Mouse (Mus musculus): Measurements from ENCODE around the gene D630023F18Rik. TPM values are rescaled to one million over a fixed set of nuclear protein-coding genes. Genes with fewer than 3 reads are reported as not detected.

Gene D630023F18Rik
- polyA plus RNA-seq, 1 experiment: 9.2 TPM

DNA sequence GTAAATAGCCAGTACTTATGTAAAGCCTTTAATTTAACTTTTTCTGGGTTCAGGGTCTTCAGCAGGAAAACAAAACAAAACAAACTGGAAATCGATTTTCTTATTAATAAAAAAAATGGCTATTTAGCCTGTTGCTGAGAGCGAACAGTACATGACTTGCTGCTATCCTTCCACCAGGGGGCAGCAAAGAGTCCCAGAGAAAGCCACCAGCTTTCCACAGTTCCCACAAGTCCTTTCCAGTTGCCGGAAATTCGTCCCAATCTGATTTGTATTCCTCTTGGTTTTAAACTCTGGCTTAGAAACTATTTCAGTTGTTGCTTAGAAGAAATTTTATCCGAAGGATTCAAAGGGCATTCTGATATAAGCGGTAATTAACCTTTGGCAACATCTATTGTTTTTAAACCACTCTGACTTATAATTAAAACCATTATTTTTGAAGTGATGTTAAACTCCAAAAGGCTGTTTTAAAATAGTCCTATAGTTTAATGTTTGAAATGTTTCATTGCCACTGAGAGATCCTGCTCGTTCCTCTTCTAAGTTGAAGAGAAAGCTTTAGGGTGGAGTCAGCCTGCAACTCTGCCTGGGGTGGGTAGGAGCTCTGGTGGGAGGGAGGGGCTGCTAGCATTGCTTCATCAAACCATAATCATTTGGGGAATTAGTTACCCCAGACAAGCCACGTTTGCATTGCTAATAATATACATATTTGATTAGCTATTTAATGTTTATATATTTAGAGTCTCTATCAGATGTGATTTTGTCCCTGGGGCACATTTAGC lies 10.8 kb downstream of the D630023F18Rik start:
- peak; percentile 30 to 90 for DNase-seq (ENCODE audit: extremely low spot score in 1 of 2, low spot score in 1 of 2)

- no peak for DNase-seq (ENCODE audit: extremely low spot score in 1 of 2, low spot score in 1 of 2)
Measured at GRCm38 (mm10) chr1:65109756-65110435, 13.1 kb downstream of the D630023F18Rik start.

- no peak for DNase-seq (ENCODE audit: extremely low spot score in 1 of 2, low spot score in 1 of 2)
Measured at GRCm38 (mm10) chr1:65109196-65109595, 13.8 kb downstream of the D630023F18Rik start.

DNA sequence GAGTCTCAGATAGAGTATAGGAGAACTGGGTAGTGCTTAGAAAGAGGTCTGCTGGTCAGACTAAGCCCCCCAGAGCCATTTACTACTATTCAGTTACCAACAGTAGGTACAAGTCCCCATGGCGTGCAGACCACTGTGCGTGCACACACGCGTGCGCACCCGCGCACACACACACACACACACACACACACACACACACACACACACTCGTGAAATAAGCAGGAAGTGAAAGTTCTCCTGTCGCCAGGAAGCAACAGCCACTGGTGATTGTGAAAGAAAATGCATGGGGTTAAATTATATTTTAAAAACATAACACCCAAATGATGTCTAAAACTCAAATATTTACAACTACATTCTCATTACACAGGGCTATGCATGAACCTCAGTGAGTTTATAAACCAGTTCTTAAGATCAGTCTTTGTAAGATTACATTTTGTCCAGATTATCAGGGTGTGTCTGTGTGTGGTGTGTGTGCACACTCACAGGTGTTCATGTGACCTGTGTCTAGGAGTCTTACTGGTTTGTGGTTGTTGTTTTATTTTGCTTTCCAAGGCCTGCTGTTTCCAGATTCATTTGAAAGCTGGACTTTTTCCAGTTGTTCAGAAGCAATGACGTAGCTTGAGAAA lies 15.2 kb downstream of the D630023F18Rik start:
- no peak for DNase-seq (ENCODE audit: extremely low spot score in 1 of 2, low spot score in 1 of 2)

- no peak for DNase-seq (ENCODE audit: extremely low spot score in 1 of 2, low spot score in 1 of 2)
Measured at GRCm38 (mm10) chr1:65103273-65103672, 19.7 kb downstream of the D630023F18Rik start, which contains the start of gene Cryga. Cryga (minus strand) TSS chr1:65103373.

DNA sequence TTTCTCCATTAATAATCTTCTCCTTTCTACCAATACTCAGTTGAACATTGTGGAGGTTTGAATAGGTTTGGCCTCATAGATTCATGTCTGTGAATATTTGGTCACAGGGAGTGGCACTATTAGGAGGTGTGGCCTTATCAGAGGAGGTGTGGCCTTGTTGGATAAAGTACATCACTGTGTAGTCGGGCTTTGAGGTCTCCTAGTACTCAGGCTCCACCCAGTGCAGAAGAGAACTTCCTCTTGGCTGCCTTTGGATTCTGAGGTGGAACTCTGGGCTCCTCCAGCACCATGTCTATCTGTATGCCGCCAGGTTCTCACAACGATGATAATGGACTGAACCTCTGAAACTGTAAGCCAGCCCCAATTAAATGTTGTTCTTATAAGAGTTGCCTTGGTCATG lies 26.1 kb downstream of the D630023F18Rik start:
- no peak for DNase-seq (ENCODE audit: extremely low spot score in 1 of 2, low spot score in 1 of 2)

DNA sequence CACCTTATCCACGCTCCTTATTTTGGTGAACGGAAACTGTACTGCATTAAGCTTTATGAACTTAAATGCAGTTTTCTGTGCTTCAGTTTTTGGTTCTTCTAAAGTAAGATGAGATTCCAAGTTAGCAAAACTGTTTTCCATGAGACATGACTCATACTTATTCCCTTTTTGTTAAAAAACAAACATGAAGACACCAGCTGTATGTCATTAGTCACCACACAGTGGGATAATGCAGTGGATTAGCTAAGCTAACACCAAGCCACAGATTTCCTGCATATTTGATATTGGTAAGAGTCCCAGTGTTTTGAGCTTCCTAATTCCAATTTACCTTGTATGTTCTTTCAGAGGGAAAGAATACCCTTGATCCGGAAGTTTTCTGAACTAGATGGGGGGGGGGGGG lies 31.4 kb downstream of the D630023F18Rik start:
- peak in 1 of 2 experiments; percentile 7 for DNase-seq (ENCODE audit: extremely low spot score in 1 of 2, low spot score in 1 of 2)

- DNase-seq (ENCODE audit: extremely low spot score in 1 of 2, low spot score in 1 of 2): no peak
Measured at GRCm38 (mm10) chr1:65090370-65090769, 32.6 kb downstream of the D630023F18Rik start.

- no peak for DNase-seq (ENCODE audit: extremely low spot score in 1 of 2, low spot score in 1 of 2)
Measured at GRCm38 (mm10) chr1:65088567-65089356, 34.3 kb downstream of the D630023F18Rik start.

- DNase-seq (ENCODE audit: extremely low spot score in 1 of 2, low spot score in 1 of 2): no peak
Measured at GRCm38 (mm10) chr1:65082188-65082587, 40.8 kb downstream of the D630023F18Rik start, which contains the start of gene Crygb. Crygb (minus strand) TSS chr1:65082288.

DNA sequence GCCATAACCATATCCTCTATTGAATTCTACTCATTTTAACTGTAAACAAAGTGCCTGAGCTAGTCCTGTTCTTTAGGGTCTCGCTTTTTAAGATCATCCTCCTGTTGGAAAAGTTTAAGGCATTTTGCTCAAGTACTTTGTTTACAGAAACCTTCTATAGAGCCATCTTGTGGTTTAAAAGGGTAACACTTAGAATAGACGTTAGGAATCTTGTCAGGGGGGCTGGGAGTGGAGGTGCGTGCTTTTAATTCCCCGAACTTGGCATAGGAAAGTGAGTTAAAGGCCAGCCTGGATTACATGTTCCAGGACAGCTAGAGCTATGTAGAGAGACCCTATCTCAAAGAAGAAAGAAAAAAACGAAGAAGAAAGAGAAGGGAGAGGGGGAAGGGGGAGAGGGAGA lies 47.4 kb downstream of the D630023F18Rik start:
- peak in 1 of 2 experiments; percentile 7 for DNase-seq (ENCODE audit: extremely low spot score in 1 of 2, low spot score in 1 of 2)

- no peak for DNase-seq (ENCODE audit: extremely low spot score in 1 of 2, low spot score in 1 of 2)
Measured at GRCm38 (mm10) chr1:65073589-65073988, 49.4 kb downstream of the D630023F18Rik start, which contains the start of gene Crygc. Crygc (minus strand) TSS chr1:65073689.

DNA sequence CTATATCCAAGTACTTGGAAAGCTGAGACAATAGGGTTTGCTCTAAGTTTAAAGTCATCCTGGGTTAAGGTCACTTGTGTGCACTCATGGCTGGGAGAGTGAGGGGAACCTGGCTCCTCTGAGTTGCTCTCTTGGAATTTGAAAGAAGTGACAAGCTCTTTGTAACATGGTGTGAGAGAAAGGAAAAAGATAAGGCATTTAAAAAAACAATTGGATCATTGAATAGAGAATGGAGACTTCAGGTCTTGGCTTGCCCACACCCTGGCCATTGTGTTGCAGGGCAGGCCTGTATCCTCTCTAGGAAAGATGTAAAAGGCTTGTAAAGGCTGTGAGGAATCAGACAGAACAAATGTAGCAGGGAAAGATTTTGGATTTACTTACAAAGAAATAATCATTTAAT lies 55.2 kb downstream of the D630023F18Rik start:
- DNase-seq (ENCODE audit: extremely low spot score in 1 of 2, low spot score in 1 of 2): no peak

DNA sequence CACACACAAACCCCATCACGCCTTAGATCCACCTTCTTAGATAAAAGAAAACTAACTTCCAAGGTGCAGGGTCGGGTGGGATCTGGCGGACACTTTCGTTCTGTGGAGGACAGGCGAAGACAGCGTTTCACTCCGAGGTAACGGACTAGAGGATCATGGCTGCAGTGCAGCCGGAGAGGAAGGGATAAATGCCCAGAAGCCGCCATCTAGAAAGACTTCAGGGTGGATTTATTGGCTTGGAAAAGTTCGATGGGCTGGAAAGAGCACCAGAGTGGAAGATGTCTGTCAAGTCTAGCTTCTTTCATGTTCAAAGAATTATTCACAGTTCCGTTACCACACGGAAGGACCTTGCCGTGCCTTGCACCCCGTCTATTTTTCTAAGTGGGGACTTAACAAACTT lies 58.8 kb downstream of the D630023F18Rik start:
- no peak for DNase-seq (ENCODE audit: extremely low spot score in 1 of 2, low spot score in 1 of 2)

DNA sequence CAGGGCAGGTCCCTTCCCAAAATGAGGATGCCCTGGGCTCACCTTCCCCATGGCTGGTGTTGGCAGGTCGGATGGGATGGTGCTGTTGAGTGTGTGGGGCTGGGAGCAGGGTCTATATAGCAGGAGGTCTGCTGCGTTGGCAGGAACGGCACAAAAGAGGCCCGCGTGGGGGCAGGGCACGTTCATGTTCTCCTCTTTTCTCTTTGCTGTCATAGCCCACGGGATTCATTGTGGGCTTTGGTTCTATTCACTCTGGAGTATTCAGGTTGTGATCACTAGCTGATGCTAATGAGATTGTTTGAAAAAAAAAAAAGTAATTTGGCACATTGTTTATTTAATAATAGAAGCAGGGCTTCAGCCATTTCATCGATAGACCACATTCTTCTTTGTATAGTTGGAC lies 59.7 kb downstream of the D630023F18Rik start, which contains the start of gene Crygd:
Gene Crygd (minus strand): TSS at position 101 of the 400 bp plus-strand sequence.
- DNase-seq (ENCODE audit: extremely low spot score in 1 of 2, low spot score in 1 of 2): no peak

Other genes with a start within 250 kb of the D630023F18Rik start
- gene Plekhm3, start 166.4 kb downstream of the D630023F18Rik start, polyA plus RNA-seq (2012; rRNA removed): 13.3 and 15.1 TPM in 2 replicates
- not detected in 2 replicates for gene Akr1cl, start 90.5 kb downstream of the D630023F18Rik start, polyA plus RNA-seq (2012; rRNA removed)
- not detected in 2 replicates for gene Cryge, start 72.1 kb downstream of the D630023F18Rik start, polyA plus RNA-seq (2012; rRNA removed)
- gene Crygd, start 59.8 kb downstream of the D630023F18Rik start, polyA plus RNA-seq (2012; rRNA removed): not detected in 2 replicates
- gene Crygc, start 49.5 kb downstream of the D630023F18Rik start, polyA plus RNA-seq (2012; rRNA removed): not detected in 2 replicates
- not detected in 2 replicates for gene Crygb, start 40.9 kb downstream of the D630023F18Rik start, polyA plus RNA-seq (2012; rRNA removed)
- 1.4 and 1.7 TPM in 2 replicates for gene Cryga, start 19.8 kb downstream of the D630023F18Rik start, polyA plus RNA-seq (2012; rRNA removed)
- 0.99 and 1.9 TPM in 2 replicates for gene Gm28845, start 3.7 kb downstream of the D630023F18Rik start, polyA plus RNA-seq (2012; rRNA removed)
- 38.6 and 47.7 TPM in 2 replicates for gene Idh1, start 63.3 kb upstream of the D630023F18Rik start, polyA plus RNA-seq (2012; rRNA removed)
- gene Pikfyve, start 63.5 kb upstream of the D630023F18Rik start, polyA plus RNA-seq (2012; rRNA removed): 12.1 and 13.9 TPM in 2 replicates
- gene Pth2r, start 158.8 kb upstream of the D630023F18Rik start, polyA plus RNA-seq (2012; rRNA removed): 0.74 and 1.9 TPM in 2 replicates